In genomic region chr10:128298243-128298642, GRCm38 (mm10) we compare ENCODE assay signal across 1 mouse cellular context.
TF ChIP-seq lines count a peak whose summit lies in the region.

No protein-coding gene starts in this region.

TF ChIP-seq in ES-E14, 5 proteins besides CTCF, POLR2A, EP300 and RAD21:
- TF ChIP-seq CHD2 (IDR thresholded peaks at IDR 0.05; ENCODE audit: low read depth, low read length) (no peak), ZNF384 (IDR thresholded peaks at IDR 0.05; ENCODE audit: low read depth, low read length) (peak; percentile 6; the same call in 1 of the 2 replicates)
